Mouse (Mus musculus) hindbrain, embryonic 16.5 days (tissue): ENCODE results near the gene Nfyb. TPM values are rescaled to one million over a fixed set of nuclear protein-coding genes. Genes with fewer than 3 reads are reported as not detected.

Source experiments
- ATAC-seq: fragments of 200-750 bp; cut with Nextera tagmentation; 2 replicates; pipeline ENCODE4 v1.8.0; 2017; ENCODE audit warnings: moderate TSS enrichment, moderate library complexity
- H3K27ac ChIP-seq: fragments of 300-500 bp; sonication (generic); 2 replicates; pipeline ENCODE4 v1.5.1; 2014; ENCODE audit warnings: low read depth, mild to moderate bottlenecking, control low read depth, low read length, moderate library complexity
- H3K27me3 ChIP-seq: fragments of 300-500 bp; sonication (generic); replicated peaks from 2 replicates; pipeline ENCODE4 v1.6.1; 2014; ENCODE audit warnings: low read length; ENCODE audit not compliant: control insufficient read depth, insufficient read depth
- H3K36me3 ChIP-seq: fragments of 300-500 bp; sonication (generic); 2 replicates; pipeline ENCODE4 v1.6.1; 2014; ENCODE audit warnings: mild to moderate bottlenecking, low read length, moderate library complexity, mixed read lengths; ENCODE audit not compliant: control insufficient read depth, insufficient read depth
- H3K4me1 ChIP-seq: fragments of 300-500 bp; sonication (generic); 2 replicates; pipeline ENCODE4 v1.6.1; 2014; ENCODE audit warnings: low read depth, low read length; ENCODE audit not compliant: control insufficient read depth, insufficient read depth
- H3K4me2 ChIP-seq: fragments of 300-500 bp; sonication (generic); 2 replicates; pipeline ENCODE4 v1.6.1; 2014; ENCODE audit warnings: mild to moderate bottlenecking, low read length, control low read depth, moderate library complexity
- H3K4me3 ChIP-seq: fragments of 300-500 bp; sonication (generic); 2 replicates; pipeline ENCODE4 v1.5.1; 2014; ENCODE audit warnings: mild to moderate bottlenecking, low read length, control low read depth, moderate library complexity
- H3K9ac ChIP-seq: fragments of 300-500 bp; sonication (generic); 2 replicates; pipeline ENCODE4 v1.6.1; 2014; ENCODE audit warnings: low read depth, mild to moderate bottlenecking, control low read depth, low read length, moderate library complexity
- H3K9me3 ChIP-seq: fragments of 300-500 bp; sonication (generic); 2 replicates; pipeline ENCODE4 v1.6.1; 2014; ENCODE audit warnings: mild to moderate bottlenecking, low read length, moderate library complexity; ENCODE audit not compliant: control insufficient read depth
- WGBS: fragments of 180-500 bp; shearing (Covaris S2); extraction: QIAGEN DNeasy Blood & Tissue Kit; methylation state at CpG from one replicate; pipeline ENCODE4 v1.1.7; 2014; 5-methylcytosine and 5-hydroxymethylcytosine counted together
- polyA plus RNA-seq: library from polyadenylated mRNA; unstranded; fragments of >200 nt; fragmentation: Nextera tagmentation; extraction: Ambion mirVana; gene quantifications from 2 replicates; pipeline ENCODE4 v1.2.1, GENCODE M21; 2015

Gene Nfyb
- polyA plus RNA-seq, 1 experiment from 2014 or later = 37.3 TPM

GRCm38 (mm10) chr10:82757341-82757740, 6.6 kb downstream of the Nfyb start:
- peaks cover 39% of the 10 kb centered on the region for H3K36me3 ChIP-seq
- 66% methylated on average over 9 of the region's 9 CpGs for WGBS

GRCm38 (mm10) chr10:82756466-82756865, 7.5 kb downstream of the Nfyb start:
- no peak overlapping the region for H3K27ac ChIP-seq
- H3K9ac ChIP-seq = no peak overlapping the region
- H3K9me3 ChIP-seq = no peaks in the 10 kb centered on the region
- H3K4me3 ChIP-seq = no peak overlapping the region
- 82% methylated on average over 9 of the region's 9 CpGs for WGBS
- peaks cover 17% of the 10 kb centered on the region for H3K4me1 ChIP-seq
- peaks cover 47% of the 10 kb centered on the region for H3K36me3 ChIP-seq
- ATAC-seq = no peak
- no peaks in the 10 kb centered on the region for H3K27me3 ChIP-seq
- H3K4me2 ChIP-seq = no peak overlapping the region

More at GRCm38 (mm10) chr10:82757341-82757740, 6.6 kb downstream of the Nfyb start:
- Histone ChIP-seq H3K4me3 (no peak overlapping the region), H3K9ac (no peak overlapping the region), H3K27me3 (no peaks in the 10 kb centered on the region), H3K9me3 (no peaks in the 10 kb centered on the region), H3K27ac (no peak overlapping the region), H3K4me2 (no peak overlapping the region), H3K4me1 (peaks cover 24% of the 10 kb centered on the region)
- ATAC-seq = no peak

- no peak overlapping the region for H3K4me2 ChIP-seq
- H3K4me3 ChIP-seq = no peak overlapping the region
- no peaks in the 10 kb centered on the region for H3K27me3 ChIP-seq
- H3K36me3 ChIP-seq = peaks cover 57% of the 10 kb centered on the region
- ATAC-seq = no peak
- no peak overlapping the region for H3K9ac ChIP-seq
- no peaks in the 10 kb centered on the region for H3K9me3 ChIP-seq
- peaks cover 6% of the 10 kb centered on the region for H3K4me1 ChIP-seq
- WGBS = 90% methylated on average over 11 of the region's 11 CpGs
- H3K27ac ChIP-seq = no peak overlapping the region
Observed at GRCm38 (mm10) chr10:82755213-82755890, 8.6 kb downstream of the Nfyb start.

- H3K4me3 ChIP-seq = no peak overlapping the region
- H3K36me3 ChIP-seq = peaks cover 56% of the 10 kb centered on the region
- H3K27ac ChIP-seq = no peak overlapping the region
- 100% methylated on average over 1 of the region's 1 CpGs for WGBS
- H3K9ac ChIP-seq = no peak overlapping the region
- no peaks in the 10 kb centered on the region; the same call in none of the 2 replicates for H3K4me1 ChIP-seq
- ATAC-seq = no peak
- no peaks in the 10 kb centered on the region for H3K27me3 ChIP-seq
- no peaks in the 10 kb centered on the region for H3K9me3 ChIP-seq
- H3K4me2 ChIP-seq = no peak overlapping the region
Observed at GRCm38 (mm10) chr10:82754642-82755041, 9.3 kb downstream of the Nfyb start.

GRCm38 (mm10) chr10:82752921-82753320, 11.0 kb downstream of the Nfyb start:
- no peaks in the 10 kb centered on the region for H3K27me3 ChIP-seq
- H3K4me3 ChIP-seq = no peak overlapping the region
- no peak for ATAC-seq
- WGBS = 93% methylated on average over 3 of the region's 3 CpGs
- H3K9ac ChIP-seq = no peak overlapping the region
- H3K36me3 ChIP-seq = peaks cover 61% of the 10 kb centered on the region
- H3K4me2 ChIP-seq = no peak overlapping the region
- H3K4me1 ChIP-seq = no peaks in the 10 kb centered on the region
- H3K9me3 ChIP-seq = no peaks in the 10 kb centered on the region
- no peak overlapping the region for H3K27ac ChIP-seq

- no peak overlapping the region for H3K4me3 ChIP-seq
- 96% methylated on average over 6 of the region's 6 CpGs for WGBS
- H3K9me3 ChIP-seq = no peaks in the 10 kb centered on the region
- ATAC-seq = no peak
- no peak overlapping the region for H3K27ac ChIP-seq
- no peak overlapping the region for H3K9ac ChIP-seq
- no peak overlapping the region for H3K4me2 ChIP-seq
- no peaks in the 10 kb centered on the region for H3K4me1 ChIP-seq
- H3K36me3 ChIP-seq = peaks cover 57% of the 10 kb centered on the region
- no peaks in the 10 kb centered on the region for H3K27me3 ChIP-seq
Observed at GRCm38 (mm10) chr10:82750778-82751177, 13.2 kb downstream of the Nfyb start.

- H3K4me3 ChIP-seq = no peak overlapping the region
- H3K27ac ChIP-seq = no peak overlapping the region
- H3K9me3 ChIP-seq = no peaks in the 10 kb centered on the region
- H3K36me3 ChIP-seq = peaks cover 37% of the 10 kb centered on the region
- H3K4me1 ChIP-seq = no peaks in the 10 kb centered on the region
- no peak for ATAC-seq
- WGBS = 90% methylated on average over 15 of the region's 15 CpGs
- no peak overlapping the region for H3K4me2 ChIP-seq
- no peak overlapping the region for H3K9ac ChIP-seq
- H3K27me3 ChIP-seq = no peaks in the 10 kb centered on the region
Observed at GRCm38 (mm10) chr10:82746988-82747850, 16.7 kb downstream of the Nfyb start.

GRCm38 (mm10) chr10:82745301-82745700, 18.6 kb downstream of the Nfyb start:
- no peak for ATAC-seq
- peaks cover 19% of the 10 kb centered on the region for H3K36me3 ChIP-seq
- 86% methylated on average over 5 of the region's 5 CpGs for WGBS
- no peak overlapping the region for H3K27ac ChIP-seq
- no peaks in the 10 kb centered on the region for H3K27me3 ChIP-seq
- no peak overlapping the region for H3K9ac ChIP-seq
- H3K9me3 ChIP-seq = no peaks in the 10 kb centered on the region
- H3K4me3 ChIP-seq = no peak overlapping the region
- no peak overlapping the region for H3K4me2 ChIP-seq
- no peaks in the 10 kb centered on the region for H3K4me1 ChIP-seq

GRCm38 (mm10) chr10:82744296-82744695, 19.6 kb downstream of the Nfyb start:
- Histone ChIP-seq H3K4me3 (no peak overlapping the region), H3K27me3 (no peaks in the 10 kb centered on the region), H3K36me3 (peaks cover 17% of the 10 kb centered on the region), H3K9me3 (no peaks in the 10 kb centered on the region), H3K4me1 (no peaks in the 10 kb centered on the region), H3K27ac (no peak overlapping the region), H3K9ac (no peak overlapping the region), H3K4me2 (no peak overlapping the region)
- no peak for ATAC-seq
- 90% methylated on average over 6 of the region's 6 CpGs for WGBS
